Mouse (Mus musculus) kidney, adult 11 months (tissue): ENCODE results near the gene Tgif2.
"Not testable (repeated sequence)": the region's sequence is repeated elsewhere in the genome, so short reads cannot be mapped to it uniquely, and the experiment has no call there.

Source experiments
- DNase-seq: peaks from one replicate; pipeline ENCODE4 v3.0.0; 2022

Gene Tgif2

DNA sequence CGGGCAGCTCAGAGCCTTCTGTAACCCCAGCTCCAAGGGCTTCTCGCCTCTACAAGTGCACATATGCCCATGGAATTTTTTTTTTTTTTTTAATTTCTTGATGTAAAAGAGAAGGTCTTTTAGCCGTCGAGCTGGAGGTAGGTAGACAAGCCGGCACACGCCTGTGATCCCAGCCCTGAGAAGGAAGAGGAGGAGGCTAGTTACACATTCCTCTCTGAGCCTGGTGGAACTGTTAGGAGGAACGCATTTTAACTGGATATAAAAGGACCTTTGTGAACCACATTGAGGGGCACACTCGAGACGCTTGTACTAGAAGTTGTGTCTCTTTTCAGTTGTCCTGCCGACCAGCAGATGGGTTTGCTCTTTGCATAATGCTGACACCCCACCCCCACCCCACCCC is 4.9 kb downstream of the Tgif2 start:
- no peak for DNase-seq

- no peak for DNase-seq
Observed at GRCm38 (mm10) chr2:156847653-156848052, 7.8 kb downstream of the Tgif2 start.

GRCm38 (mm10) chr2:156848526-156849182 is 8.8 kb downstream of the Tgif2 start:
- DNase-seq: no peak

GRCm38 (mm10) chr2:156850505-156850904 is 10.7 kb downstream of the Tgif2 start:
- DNase-seq: no peak

DNA sequence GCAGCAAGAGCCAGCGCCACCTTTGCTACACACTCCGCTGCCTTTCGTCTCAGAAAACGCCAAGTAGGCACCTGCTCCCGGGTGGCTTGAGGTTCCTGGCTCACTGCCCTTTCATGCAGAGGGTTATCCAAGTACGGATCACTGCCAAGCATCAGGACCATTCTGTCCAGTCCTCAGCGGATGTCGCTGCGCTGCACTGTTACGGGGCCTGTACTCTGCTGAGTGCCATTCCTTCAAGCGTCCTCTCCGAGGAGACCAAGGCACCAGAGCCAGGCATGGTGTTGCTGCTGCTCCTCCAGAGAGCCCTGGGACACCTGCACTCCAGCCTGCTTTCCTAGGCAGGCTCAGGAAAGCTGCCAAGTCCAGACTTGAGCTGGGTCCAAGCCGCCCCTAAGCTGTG is 13.8 kb downstream of the Tgif2 start:
- peak; percentile 36 for DNase-seq

DNA sequence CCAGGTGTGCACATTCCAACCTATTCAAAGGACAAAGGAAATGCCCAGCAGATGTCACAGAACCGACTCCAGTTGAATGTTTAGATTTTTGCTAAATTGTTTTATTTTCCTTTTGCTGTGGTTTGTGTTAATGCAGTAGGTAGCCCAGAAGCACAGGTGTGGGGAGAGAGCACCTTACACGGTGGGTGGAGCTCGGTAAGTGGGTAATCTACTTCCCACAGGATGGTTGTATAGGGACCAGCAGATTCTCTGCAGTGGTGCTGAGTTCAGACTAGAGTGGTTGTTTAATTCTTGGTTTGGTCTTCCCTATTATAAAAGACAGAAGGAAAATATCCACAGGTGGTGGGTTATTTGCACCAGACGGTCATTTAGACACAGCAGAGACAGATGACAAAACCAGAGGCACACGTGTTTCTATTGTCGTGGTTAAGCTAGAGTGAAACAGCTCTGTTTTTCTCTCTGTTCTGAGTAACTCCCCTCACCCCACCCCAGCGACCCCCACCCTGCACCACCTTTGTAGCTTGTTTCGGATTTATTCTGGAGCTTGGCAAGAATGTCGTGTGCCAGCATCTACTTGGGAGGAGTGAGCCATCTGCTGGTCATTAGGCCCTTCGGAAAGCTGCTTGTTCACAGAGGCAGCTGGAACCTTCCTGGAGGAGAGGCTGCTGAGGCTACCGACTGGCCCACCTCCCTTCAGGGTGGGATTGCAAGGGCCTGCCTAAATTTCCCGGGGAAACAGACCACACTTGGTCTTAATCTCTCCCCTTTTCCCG is 14.4 kb downstream of the Tgif2 start:
- DNase-seq: not testable (repeated sequence)

GRCm38 (mm10) chr2:156856311-156856710 is 16.5 kb downstream of the Tgif2 start:
- DNase-seq: no peak

DNA sequence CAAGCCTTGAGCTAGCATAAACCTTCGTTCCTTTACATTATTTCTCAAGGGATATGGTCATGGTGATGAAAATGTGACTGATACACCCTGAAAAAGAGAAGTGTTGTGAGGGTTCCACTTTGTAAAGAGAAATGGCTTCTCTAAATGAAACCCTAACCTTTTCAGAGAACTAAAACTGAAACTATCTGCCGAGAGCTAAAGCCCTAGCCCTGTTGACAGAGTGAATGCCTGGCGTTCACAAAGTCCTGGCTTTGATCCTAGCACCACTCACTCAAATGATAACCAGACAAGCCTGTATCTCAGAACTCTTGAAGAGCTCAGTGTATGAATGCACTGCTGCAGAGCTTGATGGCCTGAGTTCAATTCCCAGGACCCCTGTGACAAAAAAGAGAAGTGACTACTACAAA is 17.6 kb downstream of the Tgif2 start:
- DNase-seq: no peak

DNA sequence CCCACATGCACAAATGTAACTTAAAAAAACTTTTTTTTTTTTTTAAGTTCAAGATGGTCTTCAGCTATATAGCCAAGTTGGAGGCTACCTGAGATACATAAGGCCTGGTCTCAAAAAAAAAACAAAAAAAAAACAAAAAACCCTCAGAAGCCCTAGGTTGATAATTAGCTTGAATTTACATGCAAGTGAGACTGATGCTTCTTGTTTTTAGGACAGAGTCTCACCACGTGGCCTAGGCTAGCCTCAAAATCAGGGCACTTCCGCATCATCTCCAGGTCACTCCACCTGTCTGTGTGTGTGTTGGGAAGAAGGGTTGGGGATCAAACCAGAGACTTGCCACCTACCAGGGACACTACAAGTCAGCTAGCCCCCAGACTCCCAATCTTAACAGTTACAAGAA is 18.0 kb downstream of the Tgif2 start, which contains the start of gene 4930518I15Rik:
4930518I15Rik (minus strand) TSS at position 112 of the 400 bp plus-strand sequence.
- DNase-seq: no peak

- DNase-seq: no peak
Observed at GRCm38 (mm10) chr2:156858671-156859070, 18.9 kb downstream of the Tgif2 start.

GRCm38 (mm10) chr2:156862041-156862717 is 22.4 kb downstream of the Tgif2 start:
- DNase-seq: peak; percentile 50

DNA sequence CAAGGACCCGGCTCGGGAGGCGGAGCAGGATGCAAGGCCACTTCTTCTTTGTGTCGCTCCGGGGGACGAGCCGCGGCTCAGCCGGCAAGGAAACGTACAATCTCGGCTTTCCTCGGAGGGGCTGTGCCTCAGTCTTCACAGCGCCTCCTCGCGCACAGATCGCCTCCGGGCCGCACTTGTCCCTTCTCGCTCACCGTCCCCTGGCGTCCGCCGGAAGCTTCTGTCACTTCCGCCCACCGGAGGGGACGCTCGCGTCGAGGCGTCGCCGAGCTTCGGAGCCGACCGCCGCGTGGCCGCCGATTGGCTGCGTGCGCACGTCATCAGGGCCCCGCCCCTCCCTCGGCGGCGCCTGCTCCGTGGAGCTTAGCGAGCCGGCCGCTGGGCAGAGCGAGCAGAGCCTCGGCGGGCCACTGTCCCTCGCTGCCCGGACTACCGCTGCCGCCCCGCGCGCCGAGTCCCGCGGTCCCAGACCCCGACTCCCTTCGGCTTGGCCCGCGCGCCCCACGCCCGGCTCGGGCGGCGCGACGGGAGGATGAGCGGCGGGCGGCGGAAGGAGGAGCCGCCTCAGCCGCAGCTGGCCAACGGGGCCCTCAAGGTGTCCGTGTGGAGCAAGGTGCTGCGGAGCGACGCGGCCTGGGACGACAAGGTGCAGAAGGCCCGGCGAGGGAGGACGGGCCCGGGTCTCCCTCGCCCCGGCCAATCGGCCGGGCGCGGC is 23.1 kb downstream of the Tgif2 start, which contains the start of gene Rab5if:
Rab5if (plus strand) TSS at position 357 of the 715 bp plus-strand sequence.
- peak; percentile 94 for DNase-seq

GRCm38 (mm10) chr2:156863487-156864160 is 23.8 kb downstream of the Tgif2 start:
- DNase-seq: peak; percentile 67

- no peak for DNase-seq
Observed at GRCm38 (mm10) chr2:156864481-156864880, 24.7 kb downstream of the Tgif2 start.

GRCm38 (mm10) chr2:156868994-156869393 is 29.2 kb downstream of the Tgif2 start:
- DNase-seq: peak; percentile 76

GRCm38 (mm10) chr2:156869554-156869953 is 29.7 kb downstream of the Tgif2 start:
- no peak for DNase-seq

- no peak for DNase-seq
Observed at GRCm38 (mm10) chr2:156870519-156870918, 30.7 kb downstream of the Tgif2 start.

- DNase-seq: no peak
Observed at GRCm38 (mm10) chr2:156873629-156874028, 33.8 kb downstream of the Tgif2 start.

- no peak for DNase-seq
Observed at GRCm38 (mm10) chr2:156874047-156874759, 34.4 kb downstream of the Tgif2 start.

GRCm38 (mm10) chr2:156874760-156875510 is 35.1 kb downstream of the Tgif2 start:
- no peak for DNase-seq

DNA sequence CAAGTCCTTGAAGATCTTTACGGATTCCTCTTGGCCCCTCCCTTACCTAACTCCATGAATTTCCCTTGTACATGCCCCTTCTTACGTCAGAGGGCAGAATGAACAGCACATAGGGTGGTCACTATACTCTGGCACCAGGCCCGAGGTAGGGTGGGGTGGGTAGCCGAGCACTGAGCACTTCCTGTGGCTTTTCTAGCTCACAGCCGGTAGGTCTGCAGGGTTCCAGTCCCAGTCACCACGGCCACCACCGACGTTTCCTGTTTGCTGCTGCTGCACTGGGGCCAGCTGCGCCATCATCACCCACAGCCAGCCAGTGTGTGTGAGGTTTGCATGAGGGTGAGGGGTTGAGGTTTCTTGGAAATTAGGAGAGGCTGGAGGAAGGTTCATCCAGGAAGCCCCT is 37.9 kb downstream of the Tgif2 start:
- no peak for DNase-seq
